Mouse (Mus musculus): ENCODE results near the gene Aqr.

Aqr gene

DNA sequence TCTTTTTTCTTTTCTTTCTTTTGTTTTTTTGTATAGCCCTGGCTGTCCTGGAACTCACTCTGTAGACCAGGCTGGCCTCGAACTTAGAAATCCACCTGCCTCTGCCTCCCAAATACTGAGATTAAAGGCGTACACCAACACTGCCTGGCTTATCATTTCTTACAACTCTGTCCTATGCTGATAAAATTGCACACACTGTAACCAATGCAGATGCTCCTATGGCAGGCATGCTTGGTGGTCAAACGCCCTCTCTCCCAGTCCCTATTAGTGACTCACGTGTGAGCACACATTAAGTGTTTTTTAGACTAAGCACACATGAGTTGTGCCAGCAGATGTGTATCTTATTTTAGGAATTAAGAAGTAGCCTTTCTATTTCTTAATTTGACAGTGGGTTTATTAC, 53.5 kb downstream of the Aqr start:
- DNase-seq, result no peak

DNA sequence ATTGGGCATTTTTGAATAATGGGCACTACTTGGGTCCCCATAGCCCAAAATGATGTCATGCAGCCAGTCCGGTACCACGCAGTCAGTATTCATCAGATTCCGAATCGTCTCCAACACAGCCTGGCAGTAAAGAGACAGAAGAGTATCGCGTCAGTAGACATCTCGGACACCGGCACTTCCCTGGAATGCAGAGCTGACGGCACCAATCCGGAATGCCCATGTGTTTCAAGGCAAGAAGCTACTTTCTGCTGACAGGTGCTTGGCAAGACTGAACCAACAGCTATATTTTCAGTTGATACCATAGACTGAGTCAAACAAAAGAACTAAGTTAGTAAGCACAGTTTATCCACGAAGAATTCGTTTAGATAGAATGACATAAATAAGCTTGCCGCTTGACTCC, 56.2 kb downstream of the Aqr start:
- DNase-seq, result no peak

DNA sequence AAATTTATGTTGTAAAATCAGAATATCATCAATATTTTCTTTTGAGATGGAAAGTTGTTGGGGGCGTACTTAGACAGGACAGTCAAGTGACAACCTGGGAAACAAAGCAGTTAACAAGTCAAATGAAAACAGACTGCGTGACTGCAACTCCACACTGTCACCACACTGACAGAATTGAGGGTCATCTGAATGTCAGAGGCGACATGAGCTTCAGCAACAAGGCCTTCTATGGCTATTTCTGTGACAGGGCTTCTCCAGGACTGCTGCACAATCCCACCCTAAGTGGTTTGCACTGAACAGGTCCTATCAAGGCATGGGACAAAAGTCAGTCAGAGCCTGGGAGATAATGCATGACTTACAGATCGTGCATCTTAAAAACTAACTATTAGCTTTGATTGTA, 63.5 kb downstream of the Aqr start:
- no peak for DNase-seq

DNA sequence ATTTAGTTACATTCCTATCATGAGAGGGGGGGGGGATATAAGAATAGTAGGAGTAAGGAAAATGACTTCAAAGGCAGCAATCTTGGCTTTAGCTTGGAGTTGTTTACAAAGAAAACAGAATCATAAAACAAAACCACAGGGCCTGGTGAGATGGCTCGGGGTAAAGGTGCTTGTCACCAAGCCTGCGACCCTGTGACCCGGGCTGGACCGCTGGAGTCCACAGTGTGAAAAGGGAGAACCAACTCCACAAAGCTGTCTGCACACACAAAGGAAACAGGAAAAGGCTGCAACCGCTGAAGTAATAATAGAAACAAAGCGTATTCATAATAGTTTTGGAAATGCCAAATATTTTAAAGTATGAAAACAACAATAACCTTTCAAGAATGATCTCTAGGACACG, 67.4 kb downstream of the Aqr start:
- no peak for DNase-seq

DNA sequence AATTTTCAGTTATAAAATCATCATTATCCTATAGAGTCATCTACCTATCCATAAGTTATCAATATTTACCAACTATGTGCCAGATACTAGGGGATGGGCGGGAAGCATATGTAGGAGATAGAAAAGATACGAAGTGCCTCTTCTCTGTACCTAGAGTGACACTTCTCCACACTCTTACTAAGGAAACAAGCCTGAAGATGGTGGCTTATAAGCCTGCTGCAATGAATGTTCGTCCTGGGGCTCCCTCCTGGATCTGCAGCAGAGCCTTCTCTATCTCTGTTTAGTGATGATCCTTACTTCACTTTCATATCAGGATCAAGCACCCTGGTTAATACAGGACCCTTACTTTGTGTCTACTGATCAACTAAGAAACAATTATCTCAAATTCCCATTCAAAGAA, 69.2 kb downstream of the Aqr start:
- DNase-seq, result no peak

DNA sequence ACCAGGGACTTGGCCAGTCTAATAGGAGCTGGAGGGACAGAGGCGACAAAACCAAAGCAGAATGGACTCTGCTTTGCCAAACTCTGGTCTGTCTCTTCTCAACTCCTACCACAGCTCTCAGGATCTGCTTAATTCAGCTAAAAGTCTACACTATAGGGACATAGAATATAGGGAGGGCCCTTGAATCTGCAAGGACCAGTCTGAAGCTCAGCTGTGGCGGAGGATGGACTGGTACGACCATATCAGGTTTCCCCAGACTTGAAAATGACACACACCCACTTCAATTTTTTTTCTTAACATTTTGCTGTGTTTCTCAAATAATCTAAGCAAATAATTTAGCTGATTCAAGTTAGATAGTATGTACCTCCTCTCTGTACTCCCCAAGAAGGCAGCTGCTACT, 69.6 kb downstream of the Aqr start:
- DNase-seq, result no peak

DNA sequence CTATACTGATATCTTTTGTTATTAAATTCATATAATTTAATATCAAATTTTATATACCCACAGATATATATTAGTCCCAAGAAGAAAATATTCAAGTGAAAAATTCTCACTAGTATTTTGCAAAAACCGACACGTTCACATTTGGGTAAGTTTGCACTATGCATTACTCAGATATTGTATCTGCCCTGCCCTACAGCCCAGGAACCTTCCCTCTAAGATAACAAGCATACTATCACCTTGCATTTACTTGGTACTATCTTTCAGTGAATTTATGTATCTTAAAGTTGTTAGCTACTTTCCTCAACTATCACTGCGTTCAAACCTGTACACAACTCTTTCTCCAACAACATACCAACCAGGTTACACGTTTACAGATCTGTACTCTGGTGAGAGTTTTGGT, 71.3 kb downstream of the Aqr start:
- no peak for DNase-seq

DNA sequence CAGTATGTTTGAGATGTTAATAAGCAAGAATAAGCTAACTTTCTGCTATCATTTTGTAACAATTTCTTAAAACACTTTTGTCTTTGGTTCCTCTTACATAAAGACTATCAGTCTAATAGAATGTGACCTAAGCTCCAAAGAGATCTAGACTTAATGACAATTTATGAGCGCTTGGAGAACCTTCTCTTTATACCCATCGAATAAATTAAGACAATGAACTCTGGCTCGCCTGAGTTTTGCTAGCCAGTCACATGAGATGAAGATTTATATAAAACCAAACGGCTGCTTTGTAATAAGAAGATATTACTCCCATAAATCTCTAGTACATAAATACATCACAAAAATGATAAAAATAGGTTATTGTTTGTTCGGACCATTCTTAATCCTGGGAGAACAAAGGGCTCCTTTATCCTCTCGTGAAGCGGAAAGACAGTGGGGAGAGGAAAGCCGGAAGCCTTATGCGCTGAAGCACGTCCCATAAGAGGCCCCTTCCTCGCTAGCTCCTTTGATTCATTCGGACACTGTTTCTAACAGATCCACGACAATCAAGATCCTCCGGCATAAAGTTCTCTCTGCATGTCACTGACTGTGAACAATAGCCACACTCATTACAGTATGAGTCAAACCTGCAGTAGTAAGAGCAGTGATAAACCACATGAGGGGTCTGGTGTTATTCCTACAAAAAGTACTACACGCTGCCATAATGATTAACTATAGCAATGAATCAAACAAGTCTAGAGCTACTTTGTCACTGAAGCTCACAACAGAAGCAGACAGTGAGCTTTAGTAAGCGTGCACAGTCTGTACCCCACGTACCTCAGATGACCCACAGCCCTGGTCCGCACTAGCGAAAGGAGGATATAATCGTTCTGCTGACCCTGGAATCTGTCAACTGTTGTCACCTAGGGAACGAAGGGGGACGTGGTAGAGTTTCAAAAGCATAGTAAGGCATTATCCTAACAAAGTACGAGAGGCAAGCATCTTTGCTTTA, 79.2 kb downstream of the Aqr start:
- DNase-seq, result no peak

DNA sequence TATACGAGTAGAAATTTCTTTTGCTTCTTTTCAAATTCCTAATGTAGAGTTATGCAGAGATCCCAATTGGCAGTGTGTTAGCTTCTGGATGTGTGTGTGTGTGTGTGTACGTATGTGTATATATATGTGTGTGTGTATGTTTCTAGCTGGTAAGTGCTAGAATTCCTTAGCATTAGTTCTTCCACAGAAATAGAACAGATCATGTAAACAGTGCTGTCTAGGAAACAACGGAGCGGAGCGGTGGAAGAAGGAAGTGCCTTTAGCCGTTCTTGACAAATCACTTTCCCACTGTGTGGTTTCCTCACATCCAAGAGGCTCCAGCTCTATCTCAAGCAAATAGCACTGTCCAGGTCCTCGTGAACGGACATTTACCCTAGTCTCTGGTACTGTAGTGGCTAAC, 80.4 kb downstream of the Aqr start:
- DNase-seq, result no peak

DNA sequence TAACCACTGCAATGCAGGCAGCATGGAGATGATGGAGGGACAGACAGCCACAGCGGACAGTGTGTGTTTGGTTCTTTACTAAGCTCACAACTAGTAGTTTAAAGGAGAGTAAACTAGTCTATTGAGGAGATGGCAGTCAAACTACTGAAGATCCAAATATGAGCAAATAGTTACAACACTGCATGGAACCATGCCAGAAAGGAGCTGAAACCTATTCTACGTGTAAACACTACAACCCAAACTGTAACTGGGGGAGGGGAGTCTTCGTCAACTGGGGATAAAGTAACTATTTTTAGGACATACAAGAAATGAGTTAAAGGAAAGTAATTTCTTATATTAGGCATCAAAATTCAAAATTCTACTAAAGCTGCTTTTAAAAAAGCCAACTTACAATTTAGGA, 84.4 kb downstream of the Aqr start:
- no peak for DNase-seq

DNA sequence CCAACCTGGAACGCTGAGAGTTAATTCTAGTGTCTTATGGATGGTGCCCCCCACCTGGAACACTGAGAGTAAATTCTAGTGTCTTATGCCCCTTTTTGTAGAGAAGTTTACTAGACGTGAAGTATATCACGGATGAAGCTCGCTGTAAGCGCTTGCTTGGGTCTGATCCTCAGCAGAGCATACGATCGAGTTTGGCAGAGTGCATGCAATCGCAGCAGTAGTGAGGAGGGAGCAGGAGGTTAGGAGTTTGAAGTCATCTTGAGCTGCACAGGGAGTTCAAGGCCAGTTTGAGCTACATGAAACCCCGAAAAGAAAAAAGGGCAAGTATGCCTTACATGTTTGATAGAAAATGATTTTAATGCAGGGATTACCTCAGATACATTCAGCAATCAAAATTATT, 86.0 kb downstream of the Aqr start:
- no peak for DNase-seq

DNA sequence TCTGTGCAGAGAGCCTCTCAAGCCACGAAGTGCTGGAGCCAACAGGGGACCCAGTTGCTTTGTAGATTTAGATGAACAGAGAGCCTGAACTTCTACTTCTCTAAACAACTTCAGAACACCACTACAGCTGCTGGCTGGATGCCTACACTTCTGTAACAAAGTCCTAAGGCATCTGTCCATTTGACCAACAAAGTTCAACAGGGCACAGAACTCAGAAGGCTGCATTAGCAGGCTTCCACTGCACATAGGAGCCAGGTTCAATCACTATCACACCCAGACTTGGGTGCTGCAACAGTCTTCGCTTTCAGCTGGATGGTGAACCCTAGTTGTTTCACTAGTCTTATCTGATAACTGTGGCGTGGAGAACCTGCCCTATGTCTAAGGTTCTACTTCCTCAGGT, 87.0 kb downstream of the Aqr start:
- no peak for DNase-seq

DNA sequence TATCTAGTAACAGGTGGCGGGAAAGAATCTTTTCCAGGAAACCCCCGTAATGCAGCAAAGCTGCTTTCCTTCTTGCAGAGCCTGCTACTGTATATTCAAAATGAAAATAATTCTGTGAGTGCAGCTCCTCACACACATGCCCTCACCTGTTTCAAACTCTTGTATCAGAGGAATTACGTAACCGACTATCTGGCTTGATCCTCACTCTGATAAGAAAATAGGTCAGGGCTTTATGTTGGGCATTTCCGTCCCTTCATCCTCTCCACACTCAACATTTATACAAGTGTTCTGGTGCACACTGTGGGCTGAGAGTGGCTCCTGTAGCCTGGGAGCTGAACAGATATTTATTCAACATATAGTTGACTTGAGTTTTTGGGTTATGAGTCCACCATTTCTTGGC, 87.7 kb downstream of the Aqr start:
- no peak for DNase-seq

DNA sequence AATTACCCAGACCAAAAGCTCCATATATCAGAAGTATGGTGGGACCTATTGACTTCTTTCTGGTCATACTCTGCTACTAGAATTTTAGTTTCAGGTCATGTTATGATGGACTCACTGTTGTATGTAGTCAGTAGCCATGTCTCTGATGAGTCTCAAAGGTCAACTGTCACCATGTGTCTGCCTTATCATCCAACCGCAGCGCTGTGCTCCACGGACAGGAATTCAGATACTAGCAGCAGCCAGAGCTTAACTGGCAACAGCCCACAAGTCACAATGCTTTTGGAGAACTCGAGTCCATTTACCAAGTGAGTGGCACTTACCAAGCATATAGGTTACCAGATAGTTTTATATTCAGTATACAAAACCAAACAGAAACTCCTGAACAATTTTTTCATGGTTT, 89.2 kb downstream of the Aqr start:
- DNase-seq, result no peak

DNA sequence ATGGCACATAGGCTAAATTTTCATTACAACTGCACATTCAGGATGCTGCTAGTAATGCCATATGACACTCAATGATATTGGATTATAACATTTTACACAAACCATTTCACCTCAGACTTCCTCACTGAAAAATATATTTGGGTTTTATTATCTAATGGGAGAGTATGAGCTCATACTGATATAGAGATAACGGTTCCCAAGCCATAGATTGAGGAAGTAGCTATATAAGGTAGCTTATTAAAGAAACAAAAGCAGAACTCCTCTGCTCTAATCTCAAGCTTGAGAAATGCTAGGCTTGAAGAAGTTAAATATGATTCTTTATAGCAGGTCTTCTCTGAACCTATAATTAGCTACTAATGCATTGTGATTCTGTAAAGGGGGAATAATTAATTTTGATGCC, 90.3 kb downstream of the Aqr start:
- DNase-seq, result no peak

DNA sequence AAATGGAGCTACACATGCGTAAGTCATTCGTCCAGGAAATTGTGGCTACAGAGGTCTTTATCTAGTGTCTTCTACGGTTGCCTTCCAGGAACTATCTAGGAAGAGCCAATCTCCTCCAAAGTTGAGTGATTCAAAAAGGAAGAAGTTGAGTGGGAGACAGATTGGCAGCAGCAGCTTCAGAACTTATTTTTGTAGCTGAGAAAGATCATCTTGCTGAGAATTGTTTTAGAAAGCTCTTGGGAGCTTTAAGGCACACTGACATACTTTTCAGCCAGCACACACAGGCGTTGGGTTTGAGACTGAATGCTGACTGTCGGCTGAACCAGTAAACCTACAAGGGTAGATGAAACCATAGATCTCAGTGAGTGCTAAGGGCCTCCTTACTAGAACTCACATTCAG, 91.5 kb downstream of the Aqr start:
- DNase-seq, result no peak

DNA sequence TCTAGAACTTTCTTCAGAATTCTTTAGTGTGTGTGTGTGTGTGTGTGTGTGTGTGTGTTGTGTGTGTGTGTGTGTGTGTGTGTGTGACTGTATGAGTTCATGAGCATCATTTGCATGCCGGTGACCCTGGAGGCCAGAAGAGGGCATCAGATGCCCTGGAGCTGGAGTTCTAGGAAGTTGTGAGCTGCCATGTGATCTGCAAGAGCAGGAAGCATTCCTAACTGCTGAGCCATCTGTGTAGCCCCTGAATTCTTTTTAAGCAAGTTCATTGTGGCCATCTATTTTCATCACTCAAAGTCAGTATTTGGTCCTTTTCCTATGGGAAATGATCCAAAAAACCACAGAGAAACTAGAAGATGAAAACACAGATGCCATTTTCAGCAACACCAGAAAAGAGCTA, 92.1 kb downstream of the Aqr start:
- DNase-seq, result no peak

DNA sequence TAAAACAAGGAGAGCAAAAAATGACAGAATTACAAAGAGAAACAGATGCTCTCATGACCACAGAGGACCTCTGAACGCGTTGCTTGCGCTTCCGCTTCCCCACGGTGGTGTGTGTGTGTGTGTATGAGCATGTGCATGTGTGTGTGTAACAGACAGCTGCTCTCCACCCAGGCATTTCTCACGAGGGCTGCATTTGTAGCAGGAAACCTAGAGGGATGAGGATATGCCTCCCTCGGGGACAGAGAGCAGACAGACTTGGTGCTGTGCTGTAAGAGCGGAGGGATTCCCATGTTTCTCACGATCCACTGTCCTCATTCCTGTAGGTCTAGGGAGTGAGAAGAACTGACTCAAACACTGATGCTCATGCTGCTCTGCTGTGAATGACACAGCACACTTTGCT, 93.2 kb downstream of the Aqr start:
- no peak for DNase-seq

DNA sequence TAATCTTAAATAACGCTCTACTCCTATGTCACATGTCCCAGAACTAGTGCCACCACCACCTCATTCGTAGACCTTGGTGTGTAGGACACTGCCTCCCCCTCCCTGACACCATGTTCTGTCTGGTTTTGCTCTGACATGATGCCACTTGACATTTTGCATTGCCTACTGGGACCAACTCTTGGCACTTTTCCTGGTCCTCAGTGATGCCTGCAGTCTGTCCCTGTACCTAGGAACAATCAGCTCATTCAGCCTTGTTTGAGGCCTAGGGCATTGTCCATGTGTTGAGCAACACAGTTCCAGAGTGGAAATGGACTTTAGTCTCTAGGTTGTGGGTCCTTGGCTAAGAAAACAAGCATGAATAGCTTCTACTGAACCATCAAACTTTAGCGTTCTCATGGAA, 97.0 kb downstream of the Aqr start:
- no peak for DNase-seq

DNA sequence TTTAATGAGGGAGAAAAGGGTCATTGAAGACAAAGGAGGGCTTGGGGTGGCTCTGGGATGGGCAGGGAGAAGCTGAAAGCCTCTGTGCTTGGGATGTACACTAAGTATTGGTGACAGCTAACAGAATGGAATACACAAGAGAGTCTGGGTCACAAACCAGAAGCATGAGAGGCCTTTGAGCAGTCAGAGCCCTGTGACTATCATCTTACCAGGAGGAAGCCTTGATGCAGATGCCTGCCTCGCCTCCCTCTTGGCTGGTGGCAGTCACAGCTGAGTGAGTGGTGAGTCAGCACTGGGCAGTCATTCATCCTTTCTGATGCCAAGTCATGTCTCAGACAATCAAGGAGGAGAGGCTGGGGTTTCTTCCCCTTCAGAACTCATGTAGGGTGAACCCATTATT, 99.6 kb downstream of the Aqr start:
- DNase-seq, result no peak

DNA sequence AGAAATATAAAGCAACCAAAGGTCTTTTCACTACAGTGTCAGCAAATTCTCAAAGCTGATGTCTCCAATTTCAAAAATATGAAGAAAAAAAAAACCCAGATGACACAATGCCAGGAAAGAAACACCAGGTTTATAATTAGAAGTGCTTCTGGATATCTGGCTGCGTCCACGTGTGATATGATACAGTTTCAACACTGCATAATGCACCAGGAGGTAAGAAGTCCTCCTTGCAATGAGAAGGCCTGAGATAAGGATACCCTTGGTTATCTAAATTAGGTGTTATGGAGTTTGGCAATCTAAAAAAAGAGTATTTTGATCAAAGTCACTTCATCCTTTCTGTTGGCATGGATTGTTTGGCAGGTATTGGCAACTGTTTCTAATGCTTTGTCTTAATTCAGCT, 114.9 kb downstream of the Aqr start:
- DNase-seq, result no peak

DNA sequence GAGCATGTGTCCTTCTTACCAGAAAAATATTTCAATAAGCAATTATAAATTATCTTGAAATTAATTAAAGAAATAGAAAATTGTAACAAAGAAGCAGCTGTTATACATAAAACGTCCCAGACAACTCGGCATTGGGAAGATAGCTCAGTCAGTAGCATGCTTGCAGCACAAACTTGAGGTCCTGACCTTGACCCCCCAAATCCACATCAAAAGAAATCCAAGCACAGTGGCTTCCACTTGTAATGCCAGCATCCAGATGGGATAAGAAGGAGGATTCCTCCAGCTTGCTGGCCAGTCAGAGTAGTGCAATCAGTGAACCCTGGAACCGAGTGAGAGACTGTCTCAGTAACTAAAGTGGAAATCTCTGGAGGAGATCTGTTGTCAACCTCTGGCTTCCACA, 120.6 kb downstream of the Aqr start:
- DNase-seq, result no peak

DNA sequence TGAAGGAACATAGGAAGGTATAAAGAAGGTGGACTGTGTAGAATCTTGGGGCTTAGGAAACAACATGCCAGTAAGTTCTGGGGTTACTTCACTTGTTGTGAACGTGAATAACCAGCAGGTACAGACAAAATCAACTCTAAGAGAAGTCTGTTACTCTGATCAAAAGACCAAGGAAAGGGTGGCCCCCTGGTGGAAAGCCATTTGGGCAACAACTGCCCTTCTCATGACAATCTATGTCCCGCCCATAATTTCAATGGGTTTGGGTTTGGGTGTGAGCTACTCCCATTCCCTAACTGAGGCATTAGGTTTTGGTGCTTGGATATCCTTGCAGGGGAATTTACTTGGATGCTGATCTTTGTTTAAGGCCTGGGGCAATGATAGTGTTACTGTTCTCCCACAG, 122.8 kb downstream of the Aqr start:
- DNase-seq, result no peak

DNA sequence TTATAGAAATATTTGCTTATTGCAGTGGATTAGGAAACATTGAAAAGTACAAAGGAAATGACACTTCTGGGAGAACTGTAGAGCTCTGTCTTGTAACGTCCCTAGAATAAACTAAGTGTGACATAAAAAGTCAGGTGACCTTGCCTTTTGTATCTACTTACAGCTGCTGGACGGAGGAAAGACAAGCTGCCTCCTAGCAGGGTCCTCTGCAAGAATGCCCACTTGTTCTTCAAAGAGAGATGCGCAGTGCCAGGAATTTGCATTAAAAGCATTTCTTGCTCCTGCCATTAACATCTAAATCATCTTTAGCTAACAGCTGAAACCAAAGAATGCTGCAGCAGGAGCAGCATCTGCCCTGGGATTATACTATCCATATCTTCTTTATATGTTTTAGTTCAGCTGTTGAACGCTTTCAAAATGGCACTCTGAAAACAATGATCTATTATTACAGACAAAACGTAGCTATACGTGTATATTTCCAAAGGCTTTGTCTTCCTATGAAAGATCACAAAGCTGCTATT, 126.7 kb downstream of the Aqr start:
- no peak for DNase-seq

DNA sequence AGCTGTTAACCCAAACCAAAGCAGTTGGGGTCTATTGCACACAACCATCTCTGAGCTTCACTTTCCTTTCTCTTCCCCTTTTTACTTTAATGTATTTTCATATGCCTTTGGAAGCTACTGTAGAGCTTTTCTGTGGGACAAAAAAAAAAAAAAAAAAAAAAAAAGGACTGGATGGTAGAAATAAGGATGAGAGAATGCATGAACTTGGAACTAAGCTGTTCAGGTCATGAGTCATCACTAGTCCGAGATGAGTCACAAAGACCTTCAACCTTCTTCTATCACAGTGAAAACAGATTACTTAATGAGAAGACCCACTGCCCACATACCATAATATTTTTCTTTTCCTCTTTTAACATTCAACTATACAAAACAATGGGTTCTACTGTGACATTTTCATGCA, 127.2 kb downstream of the Aqr start:
- DNase-seq, result no peak
